Mouse (Mus musculus) hindbrain, embryonic 10.5 days (tissue): ENCODE results near the gene Fgf15. TPM values are rescaled to one million over a fixed set of nuclear protein-coding genes. Genes with fewer than 3 reads are reported as not detected.
"Not testable (repeated sequence)": the region's sequence is repeated elsewhere in the genome, so short reads cannot be mapped to it uniquely, and the experiment has no call there.

ENCODE experiments used
- DNase-seq: peaks from one replicate; pipeline ENCODE4 v3.0.0-alpha.2; 2017; ENCODE audit warnings: low spot score
- H3K27ac ChIP-seq: fragments of 300-500 bp; sonication (generic); 2 replicates; pipeline ENCODE4 v1.5.1; 2016; ENCODE audit warnings: mild to moderate bottlenecking, moderate library complexity
- H3K27me3 ChIP-seq: fragments of 300-500 bp; sonication (generic); 2 replicates; pipeline ENCODE4 v1.6.1; 2016; ENCODE audit warnings: mild to moderate bottlenecking; ENCODE audit not compliant: poor library complexity, insufficient read depth, severe bottlenecking
- H3K36me3 ChIP-seq: fragments of 300-500 bp; sonication (generic); 2 replicates; pipeline ENCODE4 v1.6.1; 2016; ENCODE audit warnings: mild to moderate bottlenecking, moderate library complexity
- H3K4me1 ChIP-seq: fragments of 300-500 bp; sonication (generic); replicated peaks from 2 replicates; pipeline ENCODE4 v1.6.1; 2016; ENCODE audit warnings: mild to moderate bottlenecking
- H3K4me3 ChIP-seq: fragments of 300-500 bp; sonication (generic); 2 replicates; pipeline ENCODE4 v1.5.1; 2016; ENCODE audit warnings: mild to moderate bottlenecking, moderate library complexity
- H3K9me3 ChIP-seq: fragments of 300-500 bp; sonication (generic); 2 replicates; pipeline ENCODE4 v1.6.1; 2016; ENCODE audit warnings: mild to moderate bottlenecking, moderate library complexity
- WGBS: fragments of 180-500 bp; shearing (Covaris S2); methylation state at CpG from one replicate; pipeline ENCODE4 v1.1.7; 2016; 5-methylcytosine and 5-hydroxymethylcytosine counted together
- polyA plus RNA-seq: library from polyadenylated mRNA; unstranded; fragments of >200 nt; fragmentation: Nextera tagmentation; extraction: Ambion mirVana; gene quantifications from 2 replicates; pipeline ENCODE4 v1.2.1, GENCODE M21; 2016

The Fgf15 gene
- polyA plus RNA-seq, 1 experiment from 2014 or later: 43.4 TPM

DNA sequence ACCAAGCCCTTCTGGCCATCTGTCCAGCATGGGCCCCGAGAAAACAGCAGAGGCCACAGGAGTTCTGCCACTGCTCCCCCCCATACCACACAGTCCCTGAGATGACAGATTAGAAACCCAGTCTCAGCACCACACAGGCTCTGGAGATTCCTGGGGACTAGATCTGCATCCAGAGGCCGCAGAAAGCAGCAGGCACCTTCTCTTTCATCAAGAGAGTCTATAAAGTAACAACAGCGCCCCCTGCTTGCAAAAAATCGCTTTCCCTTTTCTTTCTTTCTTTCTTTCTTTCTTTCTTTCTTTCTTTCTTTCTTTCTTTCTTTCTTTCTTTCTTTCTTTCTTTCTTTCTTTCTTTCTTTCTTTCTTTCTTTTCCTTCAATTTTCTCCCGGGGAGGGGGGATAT is 2.1 kb upstream of the Fgf15 start:
- 1% methylated on average over 5 of the region's 5 CpGs for WGBS
- peak overlapping the region; percentile 56 for H3K4me3 ChIP-seq
- no peaks in the 10 kb centered on the region for H3K9me3 ChIP-seq
- peak overlapping the region; percentile 66; the same call in 1 of the 2 replicates for H3K27ac ChIP-seq
- H3K36me3 ChIP-seq: no peaks in the 10 kb centered on the region
- peaks cover 60% of the 10 kb centered on the region for H3K4me1 ChIP-seq
- peak; percentile 38 for DNase-seq
- peaks cover 70% of the 10 kb centered on the region for H3K27me3 ChIP-seq

DNA sequence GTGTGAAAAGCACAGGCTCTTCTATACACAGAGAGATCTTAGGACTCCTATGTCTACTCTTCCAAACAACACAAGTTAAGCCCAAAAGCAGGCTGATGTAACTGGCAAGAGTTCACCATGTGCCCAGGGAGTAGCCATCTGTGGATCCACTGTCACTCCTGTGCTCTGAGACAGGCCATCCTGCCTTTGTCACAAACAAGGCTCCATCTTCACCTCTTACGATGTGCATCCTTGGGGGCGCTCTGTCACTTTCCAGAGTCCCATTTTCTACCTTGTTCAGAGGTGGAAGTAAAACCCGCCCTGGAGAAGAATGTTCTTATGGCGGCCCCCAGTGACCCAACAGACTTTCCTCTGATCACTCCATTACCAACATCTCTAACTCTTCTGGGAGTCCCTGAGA is 1.6 kb upstream of the Fgf15 start:
- DNase-seq: peak; percentile 24
- no peaks in the 10 kb centered on the region for H3K9me3 ChIP-seq
- under 1% methylated on average over 4 of the region's 4 CpGs for WGBS
- 0 out of 2 replicates have a peak, but pooled peaks cover 3% of the 10 kb centered on the region for H3K36me3 ChIP-seq
- peak overlapping the region; percentile 81 for H3K27ac ChIP-seq
- H3K4me3 ChIP-seq: peak overlapping the region; percentile 56
- H3K27me3 ChIP-seq: peaks cover 70% of the 10 kb centered on the region
- peaks cover 59% of the 10 kb centered on the region for H3K4me1 ChIP-seq

DNA sequence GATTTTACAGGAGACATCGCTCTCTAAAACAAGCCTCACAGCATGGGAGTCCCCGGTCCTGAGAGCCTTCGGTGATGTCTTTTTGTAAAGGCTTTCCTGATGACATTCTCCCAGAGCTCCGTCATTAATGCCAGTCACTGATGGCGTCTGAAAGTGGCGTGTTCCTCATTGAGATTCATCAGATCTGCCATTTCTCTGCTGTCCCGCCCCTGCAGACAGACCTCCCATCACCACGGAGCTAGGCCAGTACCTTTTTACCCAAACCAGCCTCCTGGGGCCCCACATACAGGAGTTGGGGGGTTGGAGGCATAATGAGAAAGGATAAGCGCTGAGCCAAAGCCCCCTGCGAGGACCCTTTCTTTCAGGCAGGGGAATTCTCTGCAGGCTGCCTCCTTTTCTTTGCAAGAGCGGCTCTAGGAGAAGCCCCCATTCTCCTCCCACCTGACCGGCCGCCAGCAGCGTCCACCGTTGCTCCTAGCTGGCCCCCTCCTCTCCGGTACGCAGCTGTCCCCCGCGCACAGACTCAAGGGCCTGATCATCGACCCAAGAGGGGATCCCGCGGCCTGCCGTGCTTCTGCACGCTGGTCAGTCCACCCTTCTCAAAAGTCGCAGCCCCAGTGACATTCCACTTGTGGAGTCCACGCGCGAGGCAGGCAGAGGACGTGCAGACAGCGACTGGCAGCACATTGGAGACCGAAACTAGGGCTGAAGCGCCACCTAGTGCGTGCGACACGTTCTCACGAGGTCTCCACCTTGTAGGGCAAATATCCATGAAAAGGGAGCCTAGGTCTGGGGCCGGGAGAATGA is 823 bp upstream of the Fgf15 start:
- WGBS: under 1% methylated on average over 37 of the region's 37 CpGs
- H3K4me3 ChIP-seq: peak overlapping the region; percentile 56
- peaks cover 69% of the 10 kb centered on the region for H3K27me3 ChIP-seq

DNA sequence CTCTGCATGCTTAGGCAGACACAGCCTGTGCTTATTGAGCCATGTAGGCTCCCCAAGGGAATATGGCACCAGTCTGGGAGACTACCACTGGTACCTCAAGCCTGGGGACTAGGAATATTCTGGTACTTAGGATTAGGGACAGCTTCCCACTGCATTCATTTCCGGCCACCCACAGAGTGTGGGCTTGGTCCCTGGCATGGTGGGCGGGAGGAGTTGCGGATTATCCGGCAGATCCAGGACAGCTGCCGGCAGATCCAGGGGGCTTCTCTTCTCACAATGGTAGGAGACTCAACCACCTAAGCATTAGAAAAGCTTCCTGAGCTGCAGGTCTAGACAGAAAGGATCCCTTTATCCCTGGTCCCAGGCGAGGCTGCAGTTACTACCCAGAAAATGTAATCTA is 2.2 kb downstream of the Fgf15 start:
- peaks cover 54% of the 10 kb centered on the region for H3K4me1 ChIP-seq
- 27% methylated on average over 6 of the region's 6 CpGs for whole genome bisulfite sequencing
- H3K27me3 ChIP-seq: peaks cover 62% of the 10 kb centered on the region

More for the DNA sequence above, 823 bp upstream of the Fgf15 start:
- H3K36me3 ChIP-seq: 0 out of 2 replicates have a peak, but pooled peaks cover 4% of the 10 kb centered on the region
- H3K9me3 ChIP-seq: no peaks in the 10 kb centered on the region
- peak overlapping the region; percentile 81 for H3K27ac ChIP-seq
- peak; percentile 85 for DNase-seq
- peaks cover 60% of the 10 kb centered on the region for H3K4me1 ChIP-seq

DNA sequence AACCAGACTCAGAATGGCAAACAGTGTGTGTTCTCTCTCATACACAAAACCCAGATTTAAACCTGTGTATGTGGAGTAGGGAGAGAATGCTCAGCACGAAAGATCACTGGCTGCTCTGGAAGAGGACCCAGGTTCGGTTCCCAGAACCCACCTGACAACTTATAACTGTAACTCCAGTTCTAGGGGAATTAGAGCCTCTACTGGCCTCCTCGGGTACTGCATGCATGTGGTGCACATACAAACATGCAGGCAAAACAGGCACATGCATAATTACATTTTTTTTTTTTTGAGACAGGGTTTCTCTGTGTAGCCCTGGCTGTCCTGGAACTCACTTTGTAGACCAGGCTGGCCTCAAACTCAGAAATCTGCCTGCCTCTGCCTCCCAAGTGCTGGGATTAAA is 9.2 kb downstream of the Fgf15 start:
- not testable (repeated sequence) for H3K27ac ChIP-seq, H3K27me3 ChIP-seq, DNase-seq, H3K36me3 ChIP-seq, H3K4me3 ChIP-seq, H3K4me1 ChIP-seq, H3K9me3 ChIP-seq
- 91% methylated on average over 3 of the region's 3 CpGs for WGBS

More for the DNA sequence above, 2.2 kb downstream of the Fgf15 start:
- Histone ChIP-seq H3K9me3 (no peaks in the 10 kb centered on the region), H3K36me3 (0 out of 2 replicates have a peak, but pooled peaks cover 5% of the 10 kb centered on the region), H3K27ac (no peak overlapping the region), H3K4me3 (peak overlapping the region; percentile 56)
- DNase-seq: no peak

DNA sequence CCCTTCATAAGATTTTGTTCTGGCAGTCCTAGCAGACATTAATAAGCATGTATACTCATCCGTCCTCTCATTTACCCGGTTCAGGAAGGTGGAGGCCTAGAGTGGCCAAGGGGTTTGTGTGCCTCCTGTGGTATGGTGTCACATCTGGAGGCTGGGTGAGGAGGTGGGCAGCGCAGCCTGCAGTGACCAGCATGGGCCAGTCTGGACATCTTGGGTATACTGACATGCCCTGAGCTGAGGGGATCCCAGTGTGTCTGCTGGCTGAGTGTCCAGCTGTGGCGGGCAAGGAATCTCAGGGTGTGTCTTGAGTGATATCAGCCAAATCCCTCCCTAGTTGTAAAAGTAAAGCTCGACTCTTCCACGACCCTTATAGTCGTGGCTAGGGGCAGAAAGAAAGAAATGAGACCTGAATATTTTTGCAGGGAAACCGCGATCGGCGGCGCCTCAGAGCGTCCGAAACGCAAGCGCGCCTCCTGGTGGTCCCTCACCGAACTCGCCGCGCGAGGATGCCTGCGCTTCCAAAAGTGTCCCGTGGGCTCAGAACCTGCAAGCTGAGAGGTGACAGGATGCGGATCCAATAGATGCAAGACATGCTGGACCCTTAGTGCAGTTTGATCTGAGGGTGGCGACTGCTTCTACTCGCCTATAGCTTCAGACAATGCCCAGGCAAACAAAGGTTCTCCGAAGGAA is 10.5 kb downstream of the Fgf15 start:
- H3K4me3 ChIP-seq: peak overlapping the region; percentile 30

DNA sequence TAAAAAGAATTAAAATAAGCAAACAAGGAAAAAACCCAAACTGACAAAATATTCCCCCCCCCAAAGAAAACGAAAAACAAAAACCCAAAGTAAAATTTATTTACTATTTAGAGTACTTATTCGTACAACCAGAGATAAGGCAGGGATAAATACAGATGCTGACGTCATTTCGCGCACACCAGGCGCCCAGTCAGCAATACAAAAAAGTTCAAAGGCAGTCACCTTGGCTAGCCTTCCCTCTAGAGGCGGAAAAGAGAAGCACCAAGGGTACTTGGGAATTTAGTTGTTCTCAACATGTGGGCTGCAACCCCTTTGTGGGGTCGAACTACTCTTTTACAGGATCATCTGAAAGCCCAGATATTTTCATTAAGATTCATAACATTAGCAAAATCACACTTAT is 11.5 kb downstream of the Fgf15 start:
- DNase-seq: no peak
- 19% methylated on average over 8 of the region's 8 CpGs for WGBS
- H3K36me3 ChIP-seq: no peaks in the 10 kb centered on the region
- H3K4me1 ChIP-seq: peaks cover 8% of the 10 kb centered on the region; the same call in 1 of the 2 replicates
- H3K27me3 ChIP-seq: peaks cover 9% of the 10 kb centered on the region; the same call in 1 of the 2 replicates
- H3K27ac ChIP-seq: no peak overlapping the region
- H3K4me3 ChIP-seq: no peak overlapping the region
- no peaks in the 10 kb centered on the region for H3K9me3 ChIP-seq

More for the DNA sequence above, 10.5 kb downstream of the Fgf15 start:
- H3K9me3 ChIP-seq: no peaks in the 10 kb centered on the region
- peaks cover 9% of the 10 kb centered on the region; the same call in 1 of the 2 replicates for H3K27me3 ChIP-seq
- no peaks in the 10 kb centered on the region for H3K36me3 ChIP-seq
- peak overlapping the region; percentile 60 for H3K27ac ChIP-seq
- WGBS: 10% methylated on average over 28 of the region's 28 CpGs
- H3K4me1 ChIP-seq: peaks cover 8% of the 10 kb centered on the region; the same call in 1 of the 2 replicates
- peak; percentile 82 for DNase-seq

DNA sequence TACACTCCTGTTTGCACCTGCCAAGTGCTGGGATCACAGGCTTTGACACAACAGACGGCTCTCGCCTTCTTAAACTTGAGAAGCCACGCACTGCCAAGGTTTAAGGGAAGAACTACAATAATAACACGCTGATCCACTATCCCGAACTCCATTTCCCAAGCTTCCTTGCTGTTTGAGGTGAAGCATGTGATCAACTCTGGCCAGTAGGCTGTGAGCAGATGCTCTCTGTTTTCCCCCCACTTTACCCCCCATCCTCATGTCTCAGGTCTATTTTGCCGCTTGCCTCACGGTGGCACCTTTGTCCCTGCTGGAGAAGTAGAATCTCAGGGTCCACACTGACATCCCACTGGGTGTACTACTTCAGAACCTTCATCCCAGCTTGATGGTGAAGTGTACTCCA is 12.4 kb downstream of the Fgf15 start:
- WGBS: 41% methylated on average over 7 of the region's 7 CpGs
- H3K36me3 ChIP-seq: no peaks in the 10 kb centered on the region
- H3K27me3 ChIP-seq: peaks cover 9% of the 10 kb centered on the region; the same call in 1 of the 2 replicates
- H3K4me1 ChIP-seq: peaks cover 8% of the 10 kb centered on the region; the same call in 1 of the 2 replicates
- no peak overlapping the region for H3K4me3 ChIP-seq
- no peak for DNase-seq
- no peak overlapping the region; the same call in 1 of the 2 replicates for H3K27ac ChIP-seq
- H3K9me3 ChIP-seq: no peaks in the 10 kb centered on the region

DNA sequence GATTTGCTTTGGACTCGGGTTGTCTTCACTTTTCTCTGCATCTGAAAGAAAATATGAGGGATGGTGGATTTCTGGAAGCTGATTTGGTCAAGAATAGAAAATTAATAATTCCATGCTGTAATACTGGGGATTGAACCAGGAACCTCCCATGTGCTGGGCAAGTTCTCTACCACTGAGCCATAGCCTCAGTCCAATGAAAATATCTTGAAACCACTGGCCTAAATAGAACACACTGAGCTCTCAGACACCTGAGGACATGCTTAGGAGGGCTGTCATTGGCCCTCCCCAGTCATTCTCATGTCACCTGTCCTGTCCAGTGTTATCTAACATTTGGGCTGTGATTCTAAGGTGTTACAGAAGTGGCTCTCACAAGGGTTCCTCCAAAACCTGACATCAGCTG is 14.8 kb downstream of the Fgf15 start:
- WGBS: 86% methylated on average over 1 of the region's 1 CpGs
- Histone ChIP-seq H3K36me3 (no peaks in the 10 kb centered on the region), H3K4me1 (peaks cover 17% of the 10 kb centered on the region), H3K9me3 (no peaks in the 10 kb centered on the region), H3K27ac (no peak overlapping the region), H3K27me3 (peaks cover 7% of the 10 kb centered on the region; the same call in 1 of the 2 replicates), H3K4me3 (no peak overlapping the region)
- DNase-seq: no peak

DNA sequence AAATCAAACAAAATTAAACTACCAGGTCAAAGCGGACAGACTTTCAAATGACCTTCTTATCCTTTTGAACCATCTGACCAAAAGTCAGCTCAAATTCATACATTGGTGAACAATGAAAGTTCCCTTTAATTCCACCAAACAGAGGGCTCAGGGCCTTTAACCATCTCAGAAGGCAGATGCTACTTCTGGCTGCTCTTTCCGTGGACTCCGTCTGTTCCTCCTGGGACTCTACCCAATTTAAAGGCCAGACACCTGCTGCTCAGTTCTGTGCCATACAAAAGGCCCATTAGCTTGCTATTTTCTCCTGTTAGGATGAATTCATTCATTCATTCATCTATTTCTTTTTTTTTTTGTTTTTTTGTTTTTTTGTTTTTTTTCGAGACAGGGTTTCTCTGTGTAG is 16.6 kb downstream of the Fgf15 start:
- no peak for DNase-seq
- Histone ChIP-seq H3K27me3 (no peaks in the 10 kb centered on the region), H3K9me3 (no peaks in the 10 kb centered on the region), H3K36me3 (peaks cover 13% of the 10 kb centered on the region), H3K4me1 (peaks cover 15% of the 10 kb centered on the region), H3K27ac (no peak overlapping the region), H3K4me3 (no peak overlapping the region)
- 73% methylated on average over 4 of the region's 4 CpGs for WGBS

DNA sequence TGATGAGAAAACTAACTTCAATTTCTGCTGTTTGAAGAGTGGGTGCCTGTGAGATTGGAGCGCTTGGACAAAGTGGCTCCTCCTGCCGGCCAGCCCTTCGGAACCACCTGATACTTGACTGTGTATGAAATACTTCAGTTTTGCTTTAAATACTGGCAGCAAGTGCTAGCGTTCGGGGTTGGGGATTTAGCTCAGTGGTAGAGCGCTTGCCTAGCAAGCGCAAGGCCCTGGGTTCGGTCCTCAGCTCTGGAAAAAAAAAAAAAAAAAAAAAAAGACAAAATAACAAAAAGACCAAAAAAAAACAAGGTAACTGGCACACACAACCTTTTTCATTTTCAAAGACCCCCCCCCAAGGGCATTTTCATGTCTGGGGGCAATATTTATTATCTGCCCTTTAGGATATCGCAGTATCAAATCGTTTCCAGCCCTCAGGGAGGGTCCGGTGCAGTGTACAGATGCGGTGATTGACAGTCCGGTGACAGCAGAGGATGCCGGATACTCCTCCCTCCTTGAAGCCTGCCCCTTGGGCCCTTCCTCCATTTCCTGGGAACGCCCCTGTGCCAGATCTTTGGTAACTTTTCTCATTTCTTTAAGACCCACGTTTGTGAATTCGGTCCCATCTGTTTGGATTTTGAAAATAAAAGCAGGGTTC is 18.1 kb downstream of the Fgf15 start:
- no peak for DNase-seq
- Histone ChIP-seq H3K27ac (peak overlapping the region; percentile 89), H3K9me3 (no peaks in the 10 kb centered on the region), H3K27me3 (no peaks in the 10 kb centered on the region), H3K4me1 (peaks cover 15% of the 10 kb centered on the region), H3K4me3 (peak overlapping the region; percentile 76), H3K36me3 (peaks cover 28% of the 10 kb centered on the region)
- WGBS: 5% methylated on average over 17 of the region's 17 CpGs

DNA sequence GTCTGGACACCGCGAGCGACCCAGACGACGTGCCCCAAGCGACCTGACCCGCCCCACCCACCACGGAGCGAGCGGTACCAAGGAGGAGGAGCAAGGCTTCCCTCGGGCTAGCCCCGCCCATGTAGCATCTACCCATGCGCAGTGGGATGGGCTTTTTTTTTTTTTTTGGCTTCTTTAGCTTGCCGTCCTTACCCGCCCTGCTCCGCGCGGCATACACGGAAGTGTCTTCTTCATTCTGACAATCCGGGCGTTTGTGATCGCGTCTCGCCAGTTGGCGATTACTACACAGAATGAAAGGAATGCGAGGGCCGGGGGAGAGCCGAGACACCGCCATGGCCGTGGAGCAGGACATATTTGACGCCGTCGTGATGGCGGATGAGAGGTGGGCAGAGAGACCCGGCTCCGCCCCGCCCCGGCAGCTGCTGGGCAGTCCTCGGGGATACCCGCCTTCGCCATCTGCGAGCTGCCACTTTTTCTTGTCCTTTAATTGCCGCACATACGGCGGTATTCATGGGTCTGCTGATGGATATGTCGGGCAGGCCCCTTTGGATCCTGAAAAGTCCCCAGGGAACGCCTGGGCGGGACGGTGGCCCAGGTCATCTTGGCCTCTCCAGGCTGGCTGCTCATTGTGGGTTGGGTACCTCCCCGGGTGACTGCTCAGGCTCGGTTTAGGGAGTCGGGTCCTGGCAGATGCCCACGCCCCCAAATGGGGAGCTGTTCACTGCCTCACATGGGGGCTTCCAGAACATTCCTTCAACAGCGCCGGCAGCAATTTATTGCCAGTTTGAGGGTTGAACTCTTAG is 18.8 kb downstream of the Fgf15 start, which contains the start of gene LTO1:
Gene LTO1, plus strand, starts transcription at position 153 of the 803 bp plus-strand sequence.
- H3K4me3 ChIP-seq: peak within 1 kb of the TSS; percentile 76
- H3K27me3 ChIP-seq: no peaks in the 10 kb centered on the region
- under 1% methylated on average over 55 of the region's 55 CpGs for WGBS
- H3K9me3 ChIP-seq: no peaks in the 10 kb centered on the region
- peaks cover 15% of the 10 kb centered on the region for H3K4me1 ChIP-seq
- DNase-seq: peak; percentile 94
- H3K36me3 ChIP-seq: peaks cover 35% of the 10 kb centered on the region
- H3K27ac ChIP-seq: peak within 1 kb of the TSS; percentile 89
